Mouse (Mus musculus): ENCODE measurements around the gene Arhgap22. TPM values are rescaled to one million over a fixed set of nuclear protein-coding genes. Genes with fewer than 3 reads are reported as not detected.

Gene Arhgap22
- polyA plus RNA-seq, 1 experiment from 2014 or later: 10.7 TPM

DNA sequence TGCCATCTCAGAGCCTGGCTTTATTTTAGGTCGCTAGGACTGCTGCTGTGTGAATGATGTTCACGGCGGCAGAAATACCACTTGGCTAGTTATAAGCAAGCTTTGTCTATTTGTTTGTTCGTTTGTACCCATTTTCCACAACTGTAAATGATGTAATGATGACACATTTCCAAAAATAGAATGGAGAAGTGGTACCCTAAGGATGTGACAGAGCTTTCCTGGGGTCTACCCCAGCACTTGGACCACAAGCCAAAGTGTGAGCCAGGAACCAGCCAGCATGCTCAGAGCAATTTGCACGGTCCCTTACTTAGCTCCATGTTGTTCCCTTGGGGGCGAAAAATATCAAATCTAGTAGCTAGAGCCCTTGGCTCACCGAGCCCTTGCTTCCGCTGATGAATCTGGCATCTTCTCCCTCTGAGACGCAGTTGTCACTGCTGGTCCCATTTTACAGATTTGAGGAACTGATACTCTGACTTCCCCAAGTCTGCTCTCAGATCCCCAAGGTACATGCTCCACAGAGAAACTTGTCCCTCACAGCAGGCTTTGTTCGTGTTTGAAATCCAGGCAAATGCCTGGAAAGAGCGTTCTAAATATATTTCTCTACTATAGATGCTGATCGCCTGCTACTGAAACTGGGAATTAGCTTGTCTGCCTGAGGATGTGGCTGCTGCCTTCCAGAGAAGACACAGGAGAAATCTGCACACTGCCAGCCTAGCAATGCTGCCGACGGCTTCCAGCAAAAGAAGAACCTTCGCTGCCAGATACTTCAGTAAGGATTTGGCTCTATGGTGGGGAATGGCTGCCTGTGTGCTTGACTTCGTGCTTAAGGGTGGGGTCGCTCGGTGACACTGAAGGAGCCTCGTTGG, 2.8 kb downstream of the Arhgap22 start:
- 78% methylated on average over 19 of the region's 19 CpGs for WGBS
- H3K4me2 ChIP-seq: no peak overlapping the region
- H3K9me3 ChIP-seq: no peaks in the 10 kb centered on the region
- peaks cover 6% of the 10 kb centered on the region for H3K4me1 ChIP-seq
- ATAC-seq (ENCODE audit: borderline replicate concordance, extremely low read depth, low FRiP score, low TSS enrichment): no peak
- no peak overlapping the region for H3K4me3 ChIP-seq
- H3K27me3 ChIP-seq: peaks cover 7% of the 10 kb centered on the region; the same call in 1 of the 2 replicates
- no peaks in the 10 kb centered on the region for H3K36me3 ChIP-seq
- no peak overlapping the region for H3K27ac ChIP-seq
- H3K9ac ChIP-seq: no peak overlapping the region

DNA sequence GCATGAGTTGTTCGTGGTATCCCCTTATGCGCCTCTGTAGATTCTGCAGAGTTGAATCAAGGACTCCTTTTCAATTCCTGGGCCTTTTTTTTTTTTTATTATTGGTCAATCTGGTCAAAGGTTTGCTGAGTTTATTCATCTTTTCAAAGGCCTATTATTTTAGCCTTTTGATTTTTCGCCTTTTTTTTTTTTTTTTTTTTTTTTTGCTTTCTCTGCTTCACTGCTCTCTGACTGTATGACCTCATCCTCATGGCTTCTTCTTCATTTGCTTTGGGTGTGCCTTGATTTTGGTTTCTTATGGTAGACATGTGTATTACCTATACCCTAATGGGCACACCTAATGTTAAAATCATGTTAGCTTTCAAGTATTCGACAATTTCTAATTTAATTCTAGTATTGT, 11.4 kb downstream of the Arhgap22 start:
- ATAC-seq (ENCODE audit: borderline replicate concordance, extremely low read depth, low FRiP score, low TSS enrichment): no peak
- no peaks in the 10 kb centered on the region for H3K36me3 ChIP-seq
- H3K4me2 ChIP-seq: no peak overlapping the region
- H3K9ac ChIP-seq: no peak overlapping the region
- H3K27ac ChIP-seq: no peak overlapping the region
- WGBS: 85% methylated on average over 4 of the region's 4 CpGs
- no peaks in the 10 kb centered on the region for H3K27me3 ChIP-seq
- no peaks in the 10 kb centered on the region for H3K9me3 ChIP-seq
- no peaks in the 10 kb centered on the region for H3K4me1 ChIP-seq
- no peak overlapping the region for H3K4me3 ChIP-seq

GRCm38 (mm10) chr14:33230672-33231071, 16.8 kb downstream of the Arhgap22 start:
- 71% methylated on average over 4 of the region's 4 CpGs for WGBS
- H3K9me3 ChIP-seq: no peaks in the 10 kb centered on the region
- ATAC-seq (ENCODE audit: borderline replicate concordance, extremely low read depth, low FRiP score, low TSS enrichment): no peak

DNA sequence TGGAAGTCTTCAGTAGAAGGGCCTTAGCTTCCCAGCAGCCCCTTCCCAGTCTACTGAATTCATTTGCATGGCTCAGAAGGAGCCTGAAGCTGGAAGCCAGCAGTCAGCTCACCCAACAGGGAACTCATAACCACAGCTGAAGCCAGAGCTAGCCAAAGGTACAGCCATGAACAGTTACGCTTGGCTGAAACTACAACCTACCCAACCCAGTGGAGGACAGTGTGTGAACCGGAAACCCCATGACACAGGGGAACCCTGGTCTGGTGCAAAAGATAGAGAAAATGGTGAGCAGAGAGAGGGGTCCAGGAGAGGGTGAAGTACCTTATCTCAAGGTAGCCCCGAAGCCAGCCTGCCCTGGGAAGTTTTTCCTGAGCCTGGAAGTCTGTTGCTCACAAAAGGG, 17.5 kb downstream of the Arhgap22 start:
- Histone ChIP-seq H3K9me3 (no peaks in the 10 kb centered on the region), H3K36me3 (no peaks in the 10 kb centered on the region), H3K27me3 (no peaks in the 10 kb centered on the region), H3K4me2 (no peak overlapping the region), H3K4me1 (no peaks in the 10 kb centered on the region), H3K9ac (no peak overlapping the region), H3K4me3 (no peak overlapping the region), H3K27ac (no peak overlapping the region)
- no peak for ATAC-seq (ENCODE audit: borderline replicate concordance, extremely low read depth, low FRiP score, low TSS enrichment)
- 82% methylated on average over 3 of the region's 3 CpGs for WGBS

More at GRCm38 (mm10) chr14:33230672-33231071, 16.8 kb downstream of the Arhgap22 start:
- no peak overlapping the region for H3K4me2 ChIP-seq
- H3K36me3 ChIP-seq: no peaks in the 10 kb centered on the region
- H3K27me3 ChIP-seq: no peaks in the 10 kb centered on the region
- H3K9ac ChIP-seq: no peak overlapping the region
- no peak overlapping the region for H3K4me3 ChIP-seq
- no peaks in the 10 kb centered on the region for H3K4me1 ChIP-seq
- no peak overlapping the region for H3K27ac ChIP-seq

- Histone ChIP-seq H3K27me3 (no peaks in the 10 kb centered on the region), H3K4me3 (no peak overlapping the region), H3K36me3 (no peaks in the 10 kb centered on the region), H3K9ac (no peak overlapping the region), H3K9me3 (no peaks in the 10 kb centered on the region), H3K4me2 (no peak overlapping the region), H3K27ac (no peak overlapping the region), H3K4me1 (no peaks in the 10 kb centered on the region)
- no peak for ATAC-seq (ENCODE audit: borderline replicate concordance, extremely low read depth, low FRiP score, low TSS enrichment)
- 74% methylated on average over 5 of the region's 5 CpGs for WGBS
Measured at GRCm38 (mm10) chr14:33232048-33232447, 18.2 kb downstream of the Arhgap22 start.

DNA sequence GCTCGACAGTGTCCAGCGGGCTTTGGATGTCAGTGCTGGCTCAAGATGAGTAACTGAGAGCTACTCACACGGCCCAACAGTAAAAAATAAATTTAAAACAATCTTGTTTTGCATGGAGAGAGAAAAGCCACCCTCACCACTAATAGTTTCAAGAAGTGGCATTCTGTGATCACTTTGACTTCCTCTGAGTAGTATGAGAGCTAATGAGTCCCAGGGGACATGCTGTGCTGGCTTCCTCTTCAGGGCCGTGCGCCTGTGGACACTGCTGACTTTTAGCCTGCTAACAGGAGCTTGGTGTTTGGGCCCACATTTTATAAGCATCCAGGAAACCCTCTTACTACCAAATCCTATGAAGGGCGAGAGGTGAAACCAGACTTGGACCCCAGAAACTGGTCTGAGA, 21.8 kb downstream of the Arhgap22 start:
- H3K4me3 ChIP-seq: no peak overlapping the region
- no peak for ATAC-seq (ENCODE audit: borderline replicate concordance, extremely low read depth, low FRiP score, low TSS enrichment)
- WGBS: 82% methylated on average over 6 of the region's 6 CpGs
- H3K4me1 ChIP-seq: no peaks in the 10 kb centered on the region
- H3K9ac ChIP-seq: no peak overlapping the region
- no peaks in the 10 kb centered on the region for H3K36me3 ChIP-seq
- no peak overlapping the region for H3K27ac ChIP-seq
- H3K9me3 ChIP-seq: no peaks in the 10 kb centered on the region
- no peaks in the 10 kb centered on the region for H3K27me3 ChIP-seq
- H3K4me2 ChIP-seq: no peak overlapping the region

DNA sequence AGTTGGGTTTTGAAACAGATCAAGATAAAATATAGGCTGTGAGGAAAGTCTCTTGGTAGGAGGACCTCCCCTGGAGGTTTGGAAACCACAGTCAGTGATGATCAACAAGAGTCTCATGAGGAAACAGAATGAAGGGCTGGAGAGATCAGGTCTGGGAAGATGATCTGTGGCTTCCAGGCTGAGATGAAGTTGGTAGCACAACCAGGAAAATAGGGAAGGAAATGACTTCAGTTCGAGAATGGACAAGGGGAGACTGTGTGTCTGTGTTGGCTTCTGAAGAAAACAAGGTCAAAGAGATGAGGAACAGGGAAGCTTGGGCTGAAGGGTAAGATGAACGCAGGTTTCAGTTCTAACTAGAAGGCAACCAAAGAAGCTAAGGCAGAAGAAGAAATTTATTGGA, 26.6 kb downstream of the Arhgap22 start:
- Histone ChIP-seq H3K9ac (no peak overlapping the region), H3K4me1 (no peaks in the 10 kb centered on the region), H3K4me2 (no peak overlapping the region), H3K4me3 (no peak overlapping the region), H3K9me3 (no peaks in the 10 kb centered on the region), H3K27me3 (no peaks in the 10 kb centered on the region), H3K36me3 (no peaks in the 10 kb centered on the region), H3K27ac (no peak overlapping the region)
- ATAC-seq (ENCODE audit: borderline replicate concordance, extremely low read depth, low FRiP score, low TSS enrichment): no peak
- WGBS: 65% methylated on average over 2 of the region's 2 CpGs

DNA sequence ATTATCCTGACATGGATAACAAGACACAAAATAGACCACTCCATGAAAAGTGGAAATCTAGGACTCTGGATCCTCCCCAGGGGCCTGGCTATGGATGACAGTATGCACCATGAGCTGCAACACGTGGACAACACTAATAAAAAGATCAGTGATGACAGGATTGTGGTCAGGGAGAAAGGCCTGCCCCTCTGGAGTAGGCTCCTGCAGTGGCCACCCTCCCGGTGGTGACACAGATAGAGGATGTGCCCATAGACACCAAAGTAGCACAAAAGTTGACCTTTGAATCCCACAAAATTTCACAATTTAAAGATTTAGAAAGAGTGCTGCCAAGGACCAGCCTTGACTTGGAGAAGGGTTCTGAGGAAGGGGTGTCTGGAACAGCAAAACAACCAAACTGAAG, 29.4 kb downstream of the Arhgap22 start:
- no peak overlapping the region for H3K4me2 ChIP-seq
- H3K36me3 ChIP-seq: no peaks in the 10 kb centered on the region
- no peak overlapping the region for H3K27ac ChIP-seq
- H3K9ac ChIP-seq: no peak overlapping the region
- H3K4me1 ChIP-seq: no peaks in the 10 kb centered on the region
- no peaks in the 10 kb centered on the region for H3K27me3 ChIP-seq
- whole genome bisulfite sequencing: 49% methylated on average over 2 of the region's 2 CpGs
- no peak for ATAC-seq (ENCODE audit: borderline replicate concordance, extremely low read depth, low FRiP score, low TSS enrichment)
- H3K4me3 ChIP-seq: no peak overlapping the region
- H3K9me3 ChIP-seq: no peaks in the 10 kb centered on the region

GRCm38 (mm10) chr14:33244519-33244918, 30.7 kb downstream of the Arhgap22 start:
- Histone ChIP-seq H3K4me2 (no peak overlapping the region), H3K27me3 (no peaks in the 10 kb centered on the region), H3K27ac (no peak overlapping the region), H3K4me1 (no peaks in the 10 kb centered on the region), H3K9ac (no peak overlapping the region), H3K4me3 (no peak overlapping the region), H3K9me3 (no peaks in the 10 kb centered on the region), H3K36me3 (no peaks in the 10 kb centered on the region)
- ATAC-seq (ENCODE audit: borderline replicate concordance, extremely low read depth, low FRiP score, low TSS enrichment): no peak
- 46% methylated on average over 3 of the region's 3 CpGs for WGBS

DNA sequence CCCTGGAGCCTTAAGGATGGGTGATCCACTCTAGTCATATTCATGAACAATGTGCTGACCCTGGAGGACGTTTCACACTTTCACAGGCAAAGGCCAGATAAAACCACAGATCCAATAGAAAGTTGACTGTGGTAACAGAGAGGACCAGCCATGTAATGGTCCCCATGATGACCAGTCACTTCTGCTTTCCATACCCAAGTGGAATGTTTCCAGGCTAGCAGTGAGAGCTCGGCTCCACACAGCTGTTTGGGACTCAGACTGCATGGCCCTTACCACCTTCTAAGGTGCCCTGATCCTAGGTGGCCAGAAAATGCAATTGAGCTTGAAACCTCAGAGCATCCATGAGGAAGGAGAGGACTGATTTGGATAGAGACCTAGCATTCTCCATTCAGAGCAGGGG, 31.1 kb downstream of the Arhgap22 start:
- Histone ChIP-seq H3K36me3 (no peaks in the 10 kb centered on the region), H3K27ac (no peak overlapping the region)
- WGBS: 66% methylated on average over 2 of the region's 2 CpGs

GRCm38 (mm10) chr14:33246476-33246875, 32.6 kb downstream of the Arhgap22 start:
- WGBS: 40% methylated on average over 8 of the region's 8 CpGs
- Histone ChIP-seq H3K27ac (no peak overlapping the region), H3K36me3 (no peaks in the 10 kb centered on the region), H3K4me1 (peaks cover 10% of the 10 kb centered on the region), H3K27me3 (peaks cover 10% of the 10 kb centered on the region; the same call in 1 of the 2 replicates), H3K9me3 (no peaks in the 10 kb centered on the region), H3K9ac (no peak overlapping the region), H3K4me3 (no peak overlapping the region), H3K4me2 (no peak overlapping the region)
- no peak for ATAC-seq (ENCODE audit: borderline replicate concordance, extremely low read depth, low FRiP score, low TSS enrichment)

More for the DNA sequence above, 31.1 kb downstream of the Arhgap22 start:
- ATAC-seq (ENCODE audit: borderline replicate concordance, extremely low read depth, low FRiP score, low TSS enrichment): no peak
- no peak overlapping the region for H3K4me2 ChIP-seq
- no peaks in the 10 kb centered on the region for H3K9me3 ChIP-seq
- peaks cover under 1% of the 10 kb centered on the region; the same call in 1 of the 2 replicates for H3K27me3 ChIP-seq
- H3K9ac ChIP-seq: no peak overlapping the region
- H3K4me1 ChIP-seq: peaks cover under 1% of the 10 kb centered on the region; the same call in 1 of the 2 replicates
- no peak overlapping the region for H3K4me3 ChIP-seq

DNA sequence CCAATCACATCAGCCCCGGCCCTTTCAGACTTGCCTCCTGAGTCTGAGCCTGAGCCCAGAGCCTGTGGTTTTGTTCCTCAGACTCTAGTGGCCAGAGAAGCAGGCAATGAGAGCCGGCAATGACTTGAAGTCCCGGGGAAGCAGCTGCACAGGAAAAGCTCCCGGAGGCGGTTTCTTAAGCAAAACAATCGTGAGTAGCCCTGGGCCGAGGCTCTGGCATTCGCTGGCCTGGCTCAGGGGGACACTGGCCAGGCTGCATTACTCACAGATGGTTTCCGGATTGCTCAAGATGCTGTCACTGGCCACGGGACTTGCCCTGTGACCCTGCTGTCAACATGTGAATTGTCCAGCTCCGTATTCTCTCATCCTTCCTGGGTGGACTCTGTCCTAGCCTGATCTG, 33.8 kb downstream of the Arhgap22 start:
- ATAC-seq (ENCODE audit: borderline replicate concordance, extremely low read depth, low FRiP score, low TSS enrichment): peak; percentile 53; the same call in 1 of the 2 replicates
- Histone ChIP-seq H3K9me3 (no peaks in the 10 kb centered on the region), H3K4me3 (no peak overlapping the region), H3K36me3 (no peaks in the 10 kb centered on the region), H3K4me2 (no peak overlapping the region), H3K27me3 (peaks cover 11% of the 10 kb centered on the region; the same call in 1 of the 2 replicates), H3K27ac (no peak overlapping the region), H3K9ac (no peak overlapping the region), H3K4me1 (peaks cover 10% of the 10 kb centered on the region)
- 23% methylated on average over 11 of the region's 11 CpGs for WGBS
